Mouse (Mus musculus) neural tube, embryonic 13.5 days (tissue): Measurements from ENCODE around the gene Dlgap4. TPM values are rescaled to one million over a fixed set of nuclear protein-coding genes. Genes with fewer than 3 reads are reported as not detected.

Experiments used
- ATAC-seq: fragments of 200-750 bp; cut with Nextera tagmentation; 2 replicates; pipeline ENCODE4 v1.8.0; 2017; ENCODE audit warnings: low read depth, mild to moderate bottlenecking, moderate TSS enrichment, moderate library complexity
- H3K27ac ChIP-seq: fragments of 300-500 bp; sonication (generic); replicated peaks from 2 replicates; pipeline ENCODE4 v1.5.1; 2015; ENCODE audit warnings: moderate library complexity, mild to moderate bottlenecking, inconsistent platforms
- H3K27me3 ChIP-seq: fragments of 300-500 bp; sonication (generic); 2 replicates; pipeline ENCODE4 v1.6.1; 2015; ENCODE audit warnings: mild to moderate bottlenecking, inconsistent platforms
- H3K36me3 ChIP-seq: fragments of 300-500 bp; sonication (generic); 2 replicates; pipeline ENCODE4 v1.6.1; 2015; ENCODE audit warnings: mild to moderate bottlenecking, inconsistent platforms
- H3K4me1 ChIP-seq: fragments of 300-500 bp; sonication (generic); replicated peaks from 2 replicates; pipeline ENCODE4 v1.6.1; 2015; ENCODE audit warnings: inconsistent platforms
- H3K4me2 ChIP-seq: fragments of 300-500 bp; sonication (generic); 2 replicates; pipeline ENCODE4 v1.6.1; 2015; ENCODE audit warnings: inconsistent platforms, mild to moderate bottlenecking, moderate library complexity
- H3K4me3 ChIP-seq: fragments of 300-500 bp; sonication (generic); 2 replicates; pipeline ENCODE4 v1.5.1; 2015; ENCODE audit warnings: mild to moderate bottlenecking, inconsistent platforms
- H3K9ac ChIP-seq: fragments of 300-500 bp; sonication (generic); 2 replicates; pipeline ENCODE4 v1.6.1; 2015; ENCODE audit warnings: moderate library complexity, mild to moderate bottlenecking, inconsistent platforms
- H3K9me3 ChIP-seq: fragments of 300-500 bp; sonication (generic); 2 replicates; pipeline ENCODE4 v1.6.1; 2016; ENCODE audit warnings: inconsistent platforms
- WGBS: fragments of 180-500 bp; shearing (Covaris S2); methylation state at CpG from one replicate; pipeline ENCODE4 v1.1.7; 2015; 5-methylcytosine and 5-hydroxymethylcytosine counted together
- polyA plus RNA-seq: library from polyadenylated mRNA; unstranded; fragments of >200 nt; fragmentation: Nextera tagmentation; extraction: Ambion mirVana; gene quantifications from 2 replicates; pipeline ENCODE4 v1.2.1, GENCODE M21; 2015

Dlgap4 gene
- polyA plus RNA-seq, 1 experiment from 2014 or later = 201 TPM

DNA sequence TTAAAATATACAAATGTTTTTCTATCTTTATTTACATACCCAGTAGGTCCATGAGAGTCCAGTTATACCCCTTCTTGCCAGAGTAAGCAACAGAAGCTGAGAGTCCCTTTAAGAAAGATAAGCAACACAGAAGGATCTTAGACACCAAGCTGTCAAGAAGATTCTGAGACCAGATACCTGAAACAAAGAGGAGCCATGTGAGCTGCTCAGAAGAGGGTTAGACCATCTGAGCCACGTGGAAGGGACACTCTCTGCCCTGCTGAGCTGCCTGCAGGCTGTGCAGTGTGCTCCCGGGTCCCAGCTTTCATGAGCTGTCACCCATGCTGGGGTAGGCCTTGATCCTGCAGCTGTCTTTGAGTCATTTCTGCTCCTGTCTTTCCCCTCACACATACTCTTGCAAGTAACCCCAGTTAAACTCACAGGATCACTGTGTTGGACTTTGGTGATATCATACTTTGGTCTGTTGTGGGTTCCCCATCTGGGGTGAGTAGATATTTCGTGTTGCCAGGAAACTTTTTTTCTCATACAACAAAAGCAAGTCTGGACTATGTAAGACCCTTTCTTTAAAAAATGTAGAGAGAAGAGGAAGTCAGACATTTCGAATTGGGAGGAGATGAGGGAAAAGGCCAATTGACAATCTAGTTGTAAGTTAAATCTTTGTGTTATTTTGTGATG lies 190.3 kb downstream of the Dlgap4 start:
- WGBS = 70% methylated on average over 4 of the region's 4 CpGs
- no peak overlapping the region for H3K4me3 ChIP-seq
- H3K27me3 ChIP-seq = no peaks in the 10 kb centered on the region
- H3K9ac ChIP-seq = no peak overlapping the region
- H3K4me1 ChIP-seq = no peaks in the 10 kb centered on the region
- H3K9me3 ChIP-seq = no peaks in the 10 kb centered on the region
- H3K4me2 ChIP-seq = no peak overlapping the region
- no peak for ATAC-seq
- no peak overlapping the region for H3K27ac ChIP-seq
- no peaks in the 10 kb centered on the region for H3K36me3 ChIP-seq

DNA sequence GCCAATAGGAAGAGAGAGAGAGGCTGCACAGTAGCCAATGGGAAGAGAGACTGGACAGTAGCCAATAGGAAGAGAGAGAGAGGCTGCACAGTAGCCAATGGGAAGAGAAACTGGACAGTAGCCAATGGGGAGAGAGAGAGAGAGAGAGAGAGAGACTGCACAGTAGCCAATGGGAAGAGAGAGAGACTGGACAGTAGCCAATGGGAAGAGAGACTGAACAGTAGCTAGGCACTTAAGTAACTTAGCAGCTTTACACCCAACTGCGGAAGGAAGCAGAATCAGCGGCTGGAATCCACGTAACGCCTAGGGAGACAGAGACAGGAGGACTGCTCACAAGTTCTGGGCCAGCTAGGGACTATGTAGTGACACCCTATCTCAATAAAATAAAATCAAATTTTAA lies 191.1 kb downstream of the Dlgap4 start:
- Histone ChIP-seq H3K27me3 (no peaks in the 10 kb centered on the region), H3K4me2 (no peak overlapping the region), H3K4me1 (no peaks in the 10 kb centered on the region), H3K4me3 (no peak overlapping the region), H3K36me3 (no peaks in the 10 kb centered on the region), H3K9ac (no peak overlapping the region), H3K27ac (no peak overlapping the region), H3K9me3 (no peaks in the 10 kb centered on the region)
- WGBS = 91% methylated on average over 4 of the region's 4 CpGs
- no peak for ATAC-seq

DNA sequence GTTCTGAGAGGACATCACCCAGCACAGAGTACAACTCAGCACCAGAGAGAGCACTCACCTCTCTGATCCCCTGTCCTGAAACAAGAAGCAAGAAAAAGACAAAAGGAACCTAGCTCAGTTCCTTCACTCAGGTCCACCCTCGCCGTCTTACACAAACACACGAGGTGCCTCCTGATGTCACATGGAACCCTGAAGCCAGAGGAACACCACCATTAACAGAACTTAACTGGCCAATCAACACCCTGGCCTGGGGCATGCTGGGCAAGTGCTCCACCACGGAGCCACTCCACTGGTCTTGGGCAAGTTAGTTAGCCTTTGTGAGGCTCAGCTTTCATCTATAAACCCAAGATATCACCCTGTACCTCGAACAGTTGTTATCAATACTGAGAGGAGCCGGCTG lies 193.4 kb downstream of the Dlgap4 start:
- no peaks in the 10 kb centered on the region for H3K4me1 ChIP-seq
- no peaks in the 10 kb centered on the region for H3K9me3 ChIP-seq
- no peak overlapping the region for H3K4me2 ChIP-seq
- 70% methylated on average over 6 of the region's 6 CpGs for whole genome bisulfite sequencing
- no peak for ATAC-seq
- H3K27ac ChIP-seq = no peak overlapping the region
- H3K36me3 ChIP-seq = no peaks in the 10 kb centered on the region
- H3K4me3 ChIP-seq = no peak overlapping the region
- H3K27me3 ChIP-seq = no peaks in the 10 kb centered on the region
- no peak overlapping the region for H3K9ac ChIP-seq

DNA sequence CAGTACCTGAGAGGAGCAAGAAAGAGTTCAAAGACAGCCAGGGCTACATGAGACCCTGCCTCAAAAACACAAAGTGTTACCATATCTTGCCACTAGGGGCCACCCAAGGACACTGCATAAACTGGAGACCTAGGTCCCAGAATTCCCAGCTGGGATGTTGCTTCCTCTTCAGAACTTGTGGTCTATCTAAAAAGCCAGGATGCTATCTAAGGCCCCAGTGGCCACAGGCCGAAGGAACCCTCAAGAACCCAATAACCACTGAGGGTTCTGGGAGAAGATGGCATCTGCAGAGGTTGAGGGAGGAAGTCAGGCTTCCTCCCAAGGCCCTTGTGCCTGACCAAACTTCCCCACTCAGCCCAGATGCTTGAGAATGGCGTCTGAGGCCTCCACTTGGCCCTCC lies 196.1 kb downstream of the Dlgap4 start:
- ATAC-seq = no peak
- H3K9me3 ChIP-seq = no peaks in the 10 kb centered on the region
- WGBS = 65% methylated on average over 2 of the region's 2 CpGs
- no peak overlapping the region for H3K4me2 ChIP-seq
- no peak overlapping the region for H3K27ac ChIP-seq
- peaks cover 7% of the 10 kb centered on the region; the same call in 1 of the 2 replicates for H3K27me3 ChIP-seq
- no peak overlapping the region for H3K9ac ChIP-seq
- no peak overlapping the region for H3K4me3 ChIP-seq
- H3K36me3 ChIP-seq = no peaks in the 10 kb centered on the region
- H3K4me1 ChIP-seq = peaks cover 16% of the 10 kb centered on the region

DNA sequence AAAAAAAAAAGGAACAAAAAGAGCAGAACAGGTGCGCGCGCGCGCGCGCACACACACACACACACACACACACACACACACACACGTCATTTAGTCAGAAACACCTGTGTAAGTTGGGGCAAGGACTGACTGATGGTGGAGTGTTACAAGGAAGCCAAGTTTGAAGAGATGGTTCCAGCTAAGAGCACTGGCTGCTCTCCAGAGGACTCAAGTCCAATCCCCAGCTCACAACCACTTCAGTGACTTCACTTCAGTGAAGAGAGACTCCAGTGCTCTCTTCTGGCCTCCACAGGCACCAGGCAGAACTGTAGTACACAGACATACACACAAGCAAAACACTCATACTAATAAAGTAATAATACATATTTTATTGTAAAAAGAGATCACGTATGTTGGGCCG lies 197.2 kb downstream of the Dlgap4 start:
- H3K9ac ChIP-seq = no peak overlapping the region
- no peak overlapping the region for H3K4me3 ChIP-seq
- peaks cover 25% of the 10 kb centered on the region for H3K4me1 ChIP-seq
- no peak overlapping the region for H3K27ac ChIP-seq
- H3K9me3 ChIP-seq = no peaks in the 10 kb centered on the region
- H3K36me3 ChIP-seq = no peaks in the 10 kb centered on the region
- H3K27me3 ChIP-seq = peaks cover 11% of the 10 kb centered on the region; the same call in 1 of the 2 replicates
- ATAC-seq = no peak
- 96% methylated on average over 10 of the region's 10 CpGs for WGBS
- no peak overlapping the region for H3K4me2 ChIP-seq

DNA sequence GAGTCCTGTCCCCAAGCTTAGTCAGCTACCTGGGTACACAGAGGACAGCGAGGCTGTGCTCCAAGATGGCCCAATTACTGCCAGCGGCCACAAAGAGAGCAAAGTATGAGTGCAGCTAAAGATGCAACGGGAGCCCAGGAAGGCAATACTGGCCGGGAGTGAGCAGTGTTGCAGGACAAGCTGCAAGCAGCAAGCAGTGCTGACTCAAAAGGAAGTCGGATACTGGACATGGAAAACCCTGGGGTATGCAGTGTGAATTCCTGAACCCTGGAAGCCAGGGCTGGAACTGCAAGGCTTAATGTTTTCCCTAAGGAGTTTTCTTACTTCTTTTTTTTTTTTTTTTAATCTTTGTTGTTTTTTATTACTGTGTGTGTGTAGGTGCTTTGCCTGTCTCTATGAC lies 198.1 kb downstream of the Dlgap4 start:
- no peak overlapping the region for H3K4me3 ChIP-seq
- H3K4me2 ChIP-seq = no peak overlapping the region
- H3K27me3 ChIP-seq = peaks cover 19% of the 10 kb centered on the region; the same call in 1 of the 2 replicates
- ATAC-seq = no peak
- H3K9ac ChIP-seq = no peak overlapping the region
- no peak overlapping the region for H3K27ac ChIP-seq
- peaks cover 25% of the 10 kb centered on the region for H3K4me1 ChIP-seq
- no peaks in the 10 kb centered on the region for H3K36me3 ChIP-seq
- H3K9me3 ChIP-seq = no peaks in the 10 kb centered on the region
- 80% methylated on average over 5 of the region's 5 CpGs for WGBS

Other genes starting within 250 kb of the Dlgap4 start
- gene Epb41l1, start 192.8 kb upstream of the Dlgap4 start, polyA plus RNA-seq = 7.8 and 9.4 TPM in 2 replicates
- 41.9 and 44.8 TPM in 2 replicates for gene Aar2, start 66.1 kb upstream of the Dlgap4 start, polyA plus RNA-seq
- gene Myl9, start 161.7 kb downstream of the Dlgap4 start, polyA plus RNA-seq = 55.2 and 56.0 TPM in 2 replicates
- 24.1 and 31.1 TPM in 2 replicates for gene Tgif2, start 226.3 kb downstream of the Dlgap4 start, polyA plus RNA-seq
- 8.3 and 10.4 TPM in 2 replicates for gene 4930518I15Rik, start 244.2 kb downstream of the Dlgap4 start, polyA plus RNA-seq
- 161 and 167 TPM in 2 replicates for gene Rab5if, start 249.4 kb downstream of the Dlgap4 start, polyA plus RNA-seq